Comparison of ENCODE assay signal across 9 mouse cellular contexts in genomic region chr13:23700786-23701520, GRCm38 (mm10). TPM values are rescaled to one million over a fixed set of nuclear protein-coding genes. Genes with fewer than 3 reads are reported as not detected.
A peak's percentile ranks its signal among the peaks of the same experiment; 100 is the strongest.
DNase-seq lines count a peak whose midpoint lies in the region; ATAC-seq lines count a peak whose summit lies in the region.
"Had no signal": no experiment of that assay in that cellular context is flagged by ENCODE, and none has a peak within 500 bp of the region (broad histone marks: within the 10 kb centered on the region; RNA-seq: fewer than 3 reads in every experiment).

No protein-coding gene starts in this region.

- no peaks in the 10 kb centered on the region for H3K36me3 ChIP-seq in limb, embryonic 10.5 days
- no peaks in the 10 kb centered on the region for H3K36me3 ChIP-seq in midbrain, embryonic 12.5 days

- peaks cover 19% of the 10 kb centered on the region for H3K4me1 ChIP-seq in limb, embryonic 10.5 days
- 0 out of 2 replicates have a peak, but pooled peaks cover 5% of the 10 kb centered on the region for H3K4me1 ChIP-seq in midbrain, embryonic 12.5 days

- H3K9me3 ChIP-seq in limb, embryonic 10.5 days (replicated peaks): no peaks in the 10 kb centered on the region
- no peaks in the 10 kb centered on the region for H3K9me3 ChIP-seq in midbrain, embryonic 12.5 days

- no peak overlapping the region for H3K9ac ChIP-seq in midbrain, embryonic 12.5 days (replicated peaks)

- ATAC-seq in midbrain, embryonic 12.5 days (ENCODE audit: low FRiP score, low read depth): peak; percentile 48

- no peak overlapping the region for H3K4me2 ChIP-seq in midbrain, embryonic 12.5 days (replicated peaks)

- no peak overlapping the region; the same call in 1 of the 2 replicates for H3K4me3 ChIP-seq in limb, embryonic 10.5 days
- H3K4me3 ChIP-seq in midbrain, embryonic 12.5 days: no peak overlapping the region

- DNase-seq in urinary bladder, adult 18-20 months (ENCODE audit: low spot score in 2 of 2): peak; percentile 37 to 49
- DNase-seq in urinary bladder, adult 2 months (ENCODE audit: low spot score): no peak
- DNase-seq in embryo, embryonic 11 days: peak; percentile 84
- DNase-seq in gastrocnemius, postnatal 25 days: peak; percentile 46
- DNase-seq in kidney, adult 18-20 months: peak; percentile 79
- DNase-seq in limb, embryonic 10.5 days (ENCODE audit: low spot score): peak; percentile 69
- DNase-seq in spleen, postnatal 14 days (ENCODE audit: low spot score in 2 of 2): peak; percentile 47 to 66

- WGBS in limb, embryonic 10.5 days: 36% methylated on average over 8 of the region's 8 CpGs
- WGBS in midbrain, embryonic 12.5 days: 32% methylated on average over 8 of the region's 8 CpGs

- H3K27ac ChIP-seq in limb, embryonic 10.5 days: peak overlapping the region; percentile 66
- H3K27ac ChIP-seq in midbrain, embryonic 12.5 days (replicated peaks): no peak overlapping the region

- no peaks in the 10 kb centered on the region for H3K27me3 ChIP-seq in limb, embryonic 10.5 days (ENCODE audit: low read depth, poor library complexity, severe bottlenecking)
- H3K27me3 ChIP-seq in midbrain, embryonic 12.5 days: no peaks in the 10 kb centered on the region

RNA-seq across cellular contexts. Expression of gene Hist1h4c, which starts 2.7 kb away (rescaled TPM):
- 0.47 and 1.7 TPM in 2 replicates for polyA plus RNA-seq in urinary bladder, adult 2 months (2012; rRNA removed)
- total RNA-seq in gastrocnemius, postnatal 25 days (2021): 10 to 100 TPM; 53.1 to 63.8 TPM
- polyA plus RNA-seq in limb, embryonic 10.5 days (2016; fragmentation: Nextera tagmentation; extraction: Ambion mirVana): 6.4 and 6.5 TPM in 2 replicates
- 5.8 and 6.8 TPM in 2 replicates for polyA plus RNA-seq in midbrain, embryonic 12.5 days (2016; fragmentation: Nextera tagmentation; extraction: Ambion mirVana)

RNA-seq across cellular contexts. Expression of gene Hist1h1t, which starts 5.3 kb away (rescaled TPM):
- polyA plus RNA-seq in urinary bladder, adult 2 months (2012; rRNA removed): not detected in 2 replicates
- total RNA-seq in gastrocnemius, postnatal 25 days (2021): not detected
- polyA plus RNA-seq in limb, embryonic 10.5 days (2016; fragmentation: Nextera tagmentation; extraction: Ambion mirVana): 0.26 TPM in 1 of 2 replicates, not detected in the other
- not detected in 2 replicates for polyA plus RNA-seq in midbrain, embryonic 12.5 days (2016; fragmentation: Nextera tagmentation; extraction: Ambion mirVana)
- total RNA-seq: adrenal gland, adult 18-20 months had no signal

RNA-seq across cellular contexts. Expression of gene Hfe, which starts 9.7 kb away (rescaled TPM):
- polyA plus RNA-seq in urinary bladder, adult 2 months (2012; rRNA removed): 13.8 and 14.8 TPM in 2 replicates
- total RNA-seq in gastrocnemius, postnatal 25 days (2021): 10 to 100 TPM; 14.7 to 24.7 TPM
- 1.6 and 2.0 TPM in 2 replicates for polyA plus RNA-seq in limb, embryonic 10.5 days (2016; fragmentation: Nextera tagmentation; extraction: Ambion mirVana)
- polyA plus RNA-seq in midbrain, embryonic 12.5 days (2016; fragmentation: Nextera tagmentation; extraction: Ambion mirVana): 3.1 and 3.3 TPM in 2 replicates

RNA-seq across cellular contexts. Expression of gene Hist1h2bc, which starts 17.0 kb away (rescaled TPM):
- 193 and 203 TPM in 2 replicates for polyA plus RNA-seq in urinary bladder, adult 2 months (2012; rRNA removed)
- 10 to 100 TPM; 67.0 to 81.6 TPM for total RNA-seq in gastrocnemius, postnatal 25 days (2021)
- polyA plus RNA-seq in limb, embryonic 10.5 days (2016; fragmentation: Nextera tagmentation; extraction: Ambion mirVana): 16.9 and 17.0 TPM in 2 replicates
- polyA plus RNA-seq in midbrain, embryonic 12.5 days (2016; fragmentation: Nextera tagmentation; extraction: Ambion mirVana): 28.7 and 29.9 TPM in 2 replicates

RNA-seq across cellular contexts. Expression of gene Hist1h2ac, which starts 17.2 kb away (rescaled TPM):
- 0.45 and 0.86 TPM in 2 replicates for polyA plus RNA-seq in urinary bladder, adult 2 months (2012; rRNA removed)
- 1 to 10 TPM in 1 of 2 experiments, under 1 TPM in 1; 0.84 to 2.0 TPM for total RNA-seq in gastrocnemius, postnatal 25 days (2021)
- 0.60 and 0.98 TPM in 2 replicates for polyA plus RNA-seq in limb, embryonic 10.5 days (2016; fragmentation: Nextera tagmentation; extraction: Ambion mirVana)
- polyA plus RNA-seq in midbrain, embryonic 12.5 days (2016; fragmentation: Nextera tagmentation; extraction: Ambion mirVana): 1.1 TPM in 2 replicates
